ENCODE assay signal across 1 mouse cellular context in genomic region chrX:7947900-7948492, GRCm38 (mm10).
A peak's percentile ranks its signal among the peaks of the same experiment; 100 is the strongest.
TF ChIP-seq lines count a peak whose summit lies in the region.

No protein-coding gene starts in this region.

TF ChIP-seq in CH12.LX, 34 proteins besides CTCF, POLR2A, EP300 and RAD21:
- TF ChIP-seq BHLHE40 (IDR thresholded peaks at IDR 0.05; ENCODE audit: low read depth, low read length) (peak; percentile 16; the same call in 1 of the 2 replicates), MEF2A (IDR thresholded peaks at IDR 0.05; ENCODE audit: borderline replicate concordance, low read depth, low read length) (peak; percentile 21; the same call in 1 of the 2 replicates), CHD1 (IDR thresholded peaks at IDR 0.05; ENCODE audit: low read depth, low read length) (no peak), ELF1 (IDR thresholded peaks at IDR 0.05; ENCODE audit: low read depth, low read length) (peak; percentile 42; the same call in 1 of the 2 replicates), ZMIZ1 (IDR thresholded peaks at IDR 0.05; ENCODE audit: low read depth, low read length) (no peak), ZNF384 (IDR thresholded peaks at IDR 0.05; ENCODE audit: low read depth, low read length) (no peak), MAX (IDR thresholded peaks at IDR 0.05; ENCODE audit: low read length) (no peak), TCF12 (IDR thresholded peaks at IDR 0.05; ENCODE audit: low read depth, low read length) (0 out of 2 replicates have a peak, but pooled peaks have one; percentile 24), MAZ (IDR thresholded peaks at IDR 0.05; ENCODE audit: low read depth, low read length) (peak; percentile 65; the same call in 1 of the 2 replicates), JUN (IDR thresholded peaks at IDR 0.05; ENCODE audit: insufficient read depth, low read depth, low read length) (no peak), RCOR1 (conservative IDR thresholded peaks at IDR 0.05; ENCODE audit: low read depth, low read length) (no peak), NRF1 (IDR thresholded peaks at IDR 0.05; ENCODE audit: low read depth, low read length) (peak; percentile 86), MYC (IDR thresholded peaks at IDR 0.05; ENCODE audit: low read depth, low read length) (no peak), CHD2 (IDR thresholded peaks at IDR 0.05; ENCODE audit: low read length) (peak; percentile 97), HCFC1 (IDR thresholded peaks at IDR 0.05; ENCODE audit: low read depth, low read length) (peak; percentile 57)
TF ChIP-seq in CH12.LX: peak in this region for 8.
